In the genomic region with DNA sequence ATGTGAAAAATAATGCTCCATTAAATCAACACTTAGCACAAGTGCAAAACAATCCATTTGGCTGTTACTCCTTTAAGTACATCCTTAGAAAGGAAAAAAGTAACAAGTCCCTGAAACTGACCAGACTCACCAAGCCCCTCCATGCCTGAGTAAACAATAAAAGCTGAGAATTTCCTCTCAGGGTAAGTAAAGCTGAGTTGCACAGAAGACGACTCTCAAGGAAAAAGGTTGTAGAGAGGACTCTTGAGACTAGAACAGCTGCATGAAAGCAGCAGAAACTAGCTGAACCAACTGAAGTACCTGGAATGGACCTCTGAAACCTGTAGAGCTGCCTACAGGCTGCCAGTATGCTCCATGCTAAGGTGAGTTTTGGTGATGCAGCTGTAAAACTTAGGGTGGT, we compare ENCODE assay signal across 19 mouse cellular contexts. TPM values are rescaled to one million over a fixed set of nuclear protein-coding genes. Genes with fewer than 3 reads are reported as not detected.
DNase-seq lines count a peak whose midpoint lies in the region; ATAC-seq and TF ChIP-seq lines count a peak whose summit lies in the region.
"Had no signal": no experiment of that assay in that cellular context is flagged by ENCODE, and none has a peak within 500 bp of the region (broad histone marks: within the 10 kb centered on the region; RNA-seq: fewer than 3 reads in every experiment).

No protein-coding gene starts in this region.

- 23% methylated on average over 1 of the region's 1 CpGs for WGBS in lung, postnatal 0 days

- H3K27me3 ChIP-seq in lung, postnatal 0 days (replicated peaks; ENCODE audit: insufficient read depth, low read length): no peaks in the 10 kb centered on the region
- H3K27me3 ChIP-seq: CH12.LX, Patski had no signal

- TF ChIP-seq EP300 in lung, postnatal 0 days (IDR thresholded peaks at IDR 0.05): no peak

- peaks cover 32% of the 10 kb centered on the region for H3K36me3 ChIP-seq in lung, postnatal 0 days (ENCODE audit: insufficient read depth, low read length)

- DNase-seq in lung, postnatal 0 days (ENCODE audit: low spot score): peak; percentile 62
- DNase-seq in lung, postnatal 14 days: no peak
- DNase-seq in lung, postnatal 36 days: peak; percentile 4
- DNase-seq in lung, postnatal 10 days: no peak
- DNase-seq: adrenal gland, adult 2 months; adrenal gland, adult 8-10 months; adrenal gland, postnatal 10 days; adrenal gland, postnatal 14 days; adrenal gland, postnatal 25 days; adrenal gland, postnatal 36 days; B cell, adult 2 months; cerebellum, adult 11 months; cerebellum, adult 11-12 months; cerebellum, adult 18-20 months had no signal

- TF ChIP-seq CTCF in lung, postnatal 0 days (IDR thresholded peaks at IDR 0.05): no peak

- no peak overlapping the region for H3K27ac ChIP-seq in lung, postnatal 0 days (ENCODE audit: low read length)

- ATAC-seq in lung, postnatal 0 days: peak; percentile 85
- ATAC-seq: activated CD4-positive, CD25-positive, alpha-beta regulatory T cell, adult 4 months; CD4-positive, CD25-positive, alpha-beta regulatory T cell, adult 4 months; Patski had no signal

- no peaks in the 10 kb centered on the region for H3K4me1 ChIP-seq in lung, postnatal 0 days (ENCODE audit: insufficient read depth, low read depth, low read length)

- no peak overlapping the region for H3K4me2 ChIP-seq in lung, postnatal 0 days (replicated peaks; ENCODE audit: low read depth, low read length)

- H3K9me3 ChIP-seq in lung, postnatal 0 days (ENCODE audit: low read length): no peaks in the 10 kb centered on the region
- H3K9me3 ChIP-seq: G1E had no signal

- H3K4me3 ChIP-seq in lung, postnatal 0 days (ENCODE audit: low read depth, low read length): no peak overlapping the region

- no peak overlapping the region for H3K9ac ChIP-seq in lung, postnatal 0 days (replicated peaks; ENCODE audit: low read depth)

RNA-seq across cellular contexts. Expression of a gene that starts 41.1 kb away (rescaled TPM):
- polyA plus RNA-seq in lung, postnatal 0 days (2015; fragmentation: Nextera tagmentation; extraction: Ambion mirVana): 0.48 and 0.56 TPM in 2 replicates
- polyA plus RNA-seq: activated CD4-positive, CD25-positive, alpha-beta regulatory T cell, adult 4 months; CD4-positive, CD25-positive, alpha-beta regulatory T cell, adult 4 months; G1E; Patski had no signal

Comparison
In these comparisons a context has a peak if more than half of its experiments do, and no peak if none do; other contexts are left out.
1. DNase-seq: peak in lung, postnatal 0 days (single experiment) and lung, postnatal 36 days (single experiment); none in lung, postnatal 14 days (single experiment) and lung, postnatal 10 days (single experiment).